Mouse (Mus musculus): ENCODE data around the gene Ccp110. TPM values are rescaled to one million over a fixed set of nuclear protein-coding genes. Genes with fewer than 3 reads are reported as not detected.

The Ccp110 gene
- polyA plus RNA-seq, 1 experiment, result 72.8 TPM

GRCm38 (mm10) chr7:118707216-118707615 is 5.1 kb upstream of the Ccp110 start:
- Histone ChIP-seq H3K4me3 (replicated peaks; ENCODE audit: insufficient read depth, low read depth, low read length) (no peak overlapping the region), H3K4me1 (ENCODE audit: control insufficient read depth, insufficient read depth, low read length) (peaks cover 5% of the 10 kb centered on the region; the same call in 1 of the 2 replicates), H3K27me3 (ENCODE audit: control insufficient read depth, insufficient read depth, low read length) (no peaks in the 10 kb centered on the region), H3K27ac (ENCODE audit: insufficient read depth, low read length) (no peak overlapping the region)
- DNase-seq, result no peak
- TF ChIP-seq CTCF (IDR thresholded peaks at IDR 0.05; ENCODE audit: borderline replicate concordance, insufficient read depth, low read depth, low read length) (no peak), POLR2A (IDR thresholded peaks at IDR 0.05; ENCODE audit: borderline replicate concordance, insufficient read depth, low read length) (no peak)
- 81% methylated on average over 2 of the region's 2 CpGs for WGBS

GRCm38 (mm10) chr7:118708002-118708401 is 4.3 kb upstream of the Ccp110 start:
- 72% methylated on average over 4 of the region's 4 CpGs for WGBS
- Histone ChIP-seq H3K4me3 (replicated peaks; ENCODE audit: insufficient read depth, low read depth, low read length) (no peak overlapping the region), H3K27ac (ENCODE audit: insufficient read depth, low read length) (no peak overlapping the region), H3K4me1 (ENCODE audit: control insufficient read depth, insufficient read depth, low read length) (peaks cover 5% of the 10 kb centered on the region; the same call in 1 of the 2 replicates), H3K27me3 (ENCODE audit: control insufficient read depth, insufficient read depth, low read length) (no peaks in the 10 kb centered on the region)
- no peak for DNase-seq
- TF ChIP-seq CTCF (IDR thresholded peaks at IDR 0.05; ENCODE audit: borderline replicate concordance, insufficient read depth, low read depth, low read length), result no peak
- no peak for TF ChIP-seq POLR2A (IDR thresholded peaks at IDR 0.05; ENCODE audit: borderline replicate concordance, insufficient read depth, low read length)

DNA sequence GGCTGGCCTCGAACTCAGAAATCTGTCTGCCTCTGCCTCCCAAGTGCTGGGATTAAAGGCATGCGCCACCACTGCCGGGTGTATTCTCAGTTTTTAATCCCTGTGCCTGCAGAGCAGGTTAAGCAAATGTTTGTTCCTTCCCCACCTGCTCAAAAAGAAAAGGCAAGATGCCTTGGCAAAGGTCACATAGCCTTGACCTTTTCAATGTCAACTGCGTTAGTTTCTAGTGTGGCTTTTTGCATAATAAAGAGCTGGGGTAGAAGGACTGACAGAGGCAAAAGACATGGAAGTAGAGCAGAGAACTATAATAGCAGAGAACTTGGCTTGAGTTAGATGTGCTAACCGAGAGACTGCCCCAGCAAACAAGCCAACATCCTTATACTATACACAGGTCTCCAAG is 1.6 kb upstream of the Ccp110 start:
- 66% methylated on average over 5 of the region's 5 CpGs for WGBS
- H3K4me1 ChIP-seq (ENCODE audit: control insufficient read depth, insufficient read depth, low read length), result peaks cover 3% of the 10 kb centered on the region

DNA sequence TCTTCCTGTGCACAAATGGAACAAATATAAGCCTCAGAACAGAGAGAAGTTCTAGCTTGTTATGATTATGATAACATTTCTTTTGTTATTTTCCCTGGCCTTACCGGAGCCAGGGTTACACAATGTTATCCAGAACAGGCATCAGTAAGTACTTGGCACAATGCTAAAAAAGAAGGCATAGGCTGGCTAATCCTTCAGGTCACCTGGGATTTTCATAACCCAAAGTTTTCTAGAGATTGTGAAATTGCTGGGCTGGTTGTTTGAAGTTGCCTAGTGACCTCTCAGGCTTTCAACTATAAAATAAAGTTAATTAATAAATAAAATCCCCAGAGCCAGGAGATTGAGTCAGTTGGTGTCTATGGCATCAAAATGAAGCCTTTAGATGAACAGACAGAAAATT is 2.5 kb downstream of the Ccp110 start:
- no peak for TF ChIP-seq CTCF (IDR thresholded peaks at IDR 0.05; ENCODE audit: borderline replicate concordance, insufficient read depth, low read depth, low read length)
- no peak for TF ChIP-seq POLR2A (IDR thresholded peaks at IDR 0.05; ENCODE audit: borderline replicate concordance, insufficient read depth, low read length)
- H3K27me3 ChIP-seq (ENCODE audit: control insufficient read depth, insufficient read depth, low read length), result no peaks in the 10 kb centered on the region
- 92% methylated on average over 1 of the region's 1 CpGs for WGBS
- DNase-seq, result no peak
- H3K27ac ChIP-seq (ENCODE audit: insufficient read depth, low read length), result no peak overlapping the region
- no peak overlapping the region for H3K4me3 ChIP-seq (replicated peaks; ENCODE audit: insufficient read depth, low read depth, low read length)
- H3K4me1 ChIP-seq (ENCODE audit: control insufficient read depth, insufficient read depth, low read length), result peaks cover 3% of the 10 kb centered on the region

More for the DNA sequence above, 1.6 kb upstream of the Ccp110 start:
- no peak for TF ChIP-seq POLR2A (IDR thresholded peaks at IDR 0.05; ENCODE audit: borderline replicate concordance, insufficient read depth, low read length)
- TF ChIP-seq CTCF (IDR thresholded peaks at IDR 0.05; ENCODE audit: borderline replicate concordance, insufficient read depth, low read depth, low read length), result no peak
- Histone ChIP-seq H3K4me3 (replicated peaks; ENCODE audit: insufficient read depth, low read depth, low read length) (no peak overlapping the region), H3K27ac (ENCODE audit: insufficient read depth, low read length) (no peak overlapping the region), H3K27me3 (ENCODE audit: control insufficient read depth, insufficient read depth, low read length) (no peaks in the 10 kb centered on the region)
- DNase-seq, result no peak

- WGBS, result 91% methylated on average over 4 of the region's 4 CpGs
- TF ChIP-seq POLR2A (IDR thresholded peaks at IDR 0.05; ENCODE audit: borderline replicate concordance, insufficient read depth, low read length) (no peak), CTCF (IDR thresholded peaks at IDR 0.05; ENCODE audit: borderline replicate concordance, insufficient read depth, low read depth, low read length) (no peak)
- Histone ChIP-seq H3K4me1 (ENCODE audit: control insufficient read depth, insufficient read depth, low read length) (peaks cover 3% of the 10 kb centered on the region), H3K27me3 (ENCODE audit: control insufficient read depth, insufficient read depth, low read length) (no peaks in the 10 kb centered on the region), H3K4me3 (replicated peaks; ENCODE audit: insufficient read depth, low read depth, low read length) (no peak overlapping the region), H3K27ac (ENCODE audit: insufficient read depth, low read length) (no peak overlapping the region)
- no peak for DNase-seq
These were observed 5.7 kb downstream of the Ccp110 start for GRCm38 (mm10) chr7:118718066-118718465.

- WGBS, result 91% methylated on average over 9 of the region's 9 CpGs
- no peaks in the 10 kb centered on the region for H3K27me3 ChIP-seq (ENCODE audit: control insufficient read depth, insufficient read depth, low read length)
- H3K4me1 ChIP-seq (ENCODE audit: control insufficient read depth, insufficient read depth, low read length), result no peaks in the 10 kb centered on the region
- no peak overlapping the region for H3K27ac ChIP-seq (ENCODE audit: insufficient read depth, low read length)
- TF ChIP-seq CTCF (IDR thresholded peaks at IDR 0.05; ENCODE audit: borderline replicate concordance, insufficient read depth, low read depth, low read length) (no peak), POLR2A (IDR thresholded peaks at IDR 0.05; ENCODE audit: borderline replicate concordance, insufficient read depth, low read length) (no peak)
- H3K4me3 ChIP-seq (replicated peaks; ENCODE audit: insufficient read depth, low read depth, low read length), result no peak overlapping the region
- no peak for DNase-seq
These were observed 11.6 kb downstream of the Ccp110 start for GRCm38 (mm10) chr7:118723927-118724326.

DNA sequence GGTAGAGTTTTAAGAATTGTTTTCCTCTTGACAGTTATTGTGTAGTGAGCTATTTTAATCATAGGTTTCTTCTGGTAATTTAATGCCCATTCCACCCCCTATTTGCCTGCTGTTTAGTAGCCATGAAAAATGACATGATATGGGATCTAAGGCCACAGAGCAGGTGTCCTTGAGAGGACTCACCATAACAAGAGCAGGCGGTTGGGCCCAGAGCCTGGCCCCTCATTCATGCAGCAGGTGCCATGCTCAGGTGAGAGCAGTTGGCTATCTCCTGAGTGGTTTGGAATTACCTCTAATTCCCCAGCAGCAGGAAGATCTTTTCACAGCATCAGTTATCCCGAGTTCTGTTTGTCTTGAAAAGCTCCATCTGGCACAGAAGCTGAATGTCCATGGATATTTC is 13.1 kb downstream of the Ccp110 start:
- no peak for DNase-seq
- Histone ChIP-seq H3K27ac (ENCODE audit: insufficient read depth, low read length) (no peak overlapping the region), H3K4me3 (replicated peaks; ENCODE audit: insufficient read depth, low read depth, low read length) (no peak overlapping the region), H3K27me3 (ENCODE audit: control insufficient read depth, insufficient read depth, low read length) (no peaks in the 10 kb centered on the region), H3K4me1 (ENCODE audit: control insufficient read depth, insufficient read depth, low read length) (no peaks in the 10 kb centered on the region)
- 72% methylated on average over 2 of the region's 2 CpGs for WGBS
- TF ChIP-seq CTCF (IDR thresholded peaks at IDR 0.05; ENCODE audit: borderline replicate concordance, insufficient read depth, low read depth, low read length), result no peak
- no peak for TF ChIP-seq POLR2A (IDR thresholded peaks at IDR 0.05; ENCODE audit: borderline replicate concordance, insufficient read depth, low read length)

DNA sequence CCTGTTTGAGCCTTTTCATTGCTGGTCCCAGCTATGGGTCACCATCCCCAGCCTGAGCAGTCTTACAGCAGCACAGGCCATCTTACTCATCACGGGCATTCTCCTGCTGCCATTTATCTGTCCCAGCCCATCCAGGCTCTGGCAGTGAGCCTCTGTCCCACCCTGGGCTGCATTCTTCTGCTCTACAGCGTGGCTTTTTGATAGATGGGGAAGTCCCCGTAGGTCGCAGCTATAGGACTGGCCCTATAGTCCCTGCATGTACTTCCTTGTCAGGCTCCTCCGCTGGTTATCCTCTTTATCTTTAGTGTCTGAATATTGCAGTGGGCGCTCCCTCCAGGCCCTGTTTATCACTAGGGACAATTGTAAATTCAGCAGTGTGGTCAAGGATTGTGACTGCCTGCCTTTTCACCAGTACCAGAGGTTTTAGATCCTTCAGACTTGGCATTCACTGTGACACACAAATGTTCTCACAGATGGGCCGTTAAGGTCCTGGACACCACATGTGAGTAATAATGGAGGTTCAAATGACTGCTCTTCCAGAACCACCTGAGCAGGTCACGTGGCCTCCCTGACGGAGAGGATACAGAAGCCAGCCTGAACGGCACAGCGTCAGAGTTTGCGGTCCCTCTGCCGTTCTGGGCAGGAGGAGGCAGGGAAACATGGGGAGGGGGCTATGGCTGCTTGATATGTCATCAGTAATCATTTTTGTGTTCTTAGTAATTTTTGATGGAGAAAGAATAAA is 16.7 kb downstream of the Ccp110 start:
- DNase-seq, result no peak
- no peaks in the 10 kb centered on the region for H3K4me1 ChIP-seq (ENCODE audit: control insufficient read depth, insufficient read depth, low read length)
- TF ChIP-seq CTCF (IDR thresholded peaks at IDR 0.05; ENCODE audit: borderline replicate concordance, insufficient read depth, low read depth, low read length) (no peak), POLR2A (IDR thresholded peaks at IDR 0.05; ENCODE audit: borderline replicate concordance, insufficient read depth, low read length) (no peak)
- no peak overlapping the region for H3K4me3 ChIP-seq (replicated peaks; ENCODE audit: insufficient read depth, low read depth, low read length)
- H3K27ac ChIP-seq (ENCODE audit: insufficient read depth, low read length), result no peak overlapping the region
- WGBS, result 89% methylated on average over 13 of the region's 13 CpGs
- H3K27me3 ChIP-seq (ENCODE audit: control insufficient read depth, insufficient read depth, low read length), result no peaks in the 10 kb centered on the region

All from cerebellum, adult 2 months (tissue).